Mouse (Mus musculus) stomach, postnatal 0 days (tissue): ENCODE results near the gene Slc16a8.

ENCODE experiments used
- CTCF ChIP-seq: IDR thresholded peaks from 2 replicates; pipeline ENCODE4 v1.5.1; 2016; ENCODE audit warnings: antibody characterized with exemption, low read depth, mild to moderate bottlenecking, moderate library complexity
- EP300 ChIP-seq: optimal IDR thresholded peaks from 2 replicates; pipeline ENCODE3; 2016; ENCODE audit warnings: antibody characterized with exemption

GRCm38 (mm10) chr15:79223641-79224040 is 30.9 kb downstream of the Slc16a8 start:
- TF ChIP-seq EP300 (no peak), CTCF (no peak)
